Mouse (Mus musculus): ENCODE measurements around the gene Nccrp1. TPM values are rescaled to one million over a fixed set of nuclear protein-coding genes. Genes with fewer than 3 reads are reported as not detected.

The Nccrp1 gene
- polyA plus RNA-seq, 1 experiment: 0.10 TPM

GRCm38 (mm10) chr7:28572689-28573088, 25.6 kb upstream of the Nccrp1 start:
- Histone ChIP-seq H3K4me1 (ENCODE audit: control insufficient read depth, insufficient read depth, low read length) (peaks cover 5% of the 10 kb centered on the region; the same call in 1 of the 2 replicates), H3K27ac (ENCODE audit: insufficient read depth, low read length) (no peak overlapping the region), H3K4me3 (ENCODE audit: insufficient read depth, low read length) (no peak overlapping the region)
- no peak for TF ChIP-seq CTCF (IDR thresholded peaks at IDR 0.05; ENCODE audit: extremely low read depth, insufficient read depth, low read length)
- no peak for TF ChIP-seq POLR2A (IDR thresholded peaks at IDR 0.05; ENCODE audit: extremely low read depth, insufficient read depth, low read length)

- TF ChIP-seq CTCF (IDR thresholded peaks at IDR 0.05; ENCODE audit: extremely low read depth, insufficient read depth, low read length) (no peak), POLR2A (IDR thresholded peaks at IDR 0.05; ENCODE audit: extremely low read depth, insufficient read depth, low read length) (no peak)
- Histone ChIP-seq H3K4me1 (ENCODE audit: control insufficient read depth, insufficient read depth, low read length) (peaks cover 2% of the 10 kb centered on the region; the same call in 1 of the 2 replicates), H3K4me3 (ENCODE audit: insufficient read depth, low read length) (no peak overlapping the region), H3K27ac (ENCODE audit: insufficient read depth, low read length) (no peak overlapping the region)
These were observed 24.1 kb upstream of the Nccrp1 start for GRCm38 (mm10) chr7:28570982-28571682.

GRCm38 (mm10) chr7:28570291-28570981, 23.4 kb upstream of the Nccrp1 start:
- Histone ChIP-seq H3K27ac (ENCODE audit: insufficient read depth, low read length) (no peak overlapping the region), H3K4me1 (ENCODE audit: control insufficient read depth, insufficient read depth, low read length) (peaks cover 2% of the 10 kb centered on the region; the same call in 1 of the 2 replicates), H3K4me3 (ENCODE audit: insufficient read depth, low read length) (no peak overlapping the region)
- TF ChIP-seq POLR2A (IDR thresholded peaks at IDR 0.05; ENCODE audit: extremely low read depth, insufficient read depth, low read length) (no peak), CTCF (IDR thresholded peaks at IDR 0.05; ENCODE audit: extremely low read depth, insufficient read depth, low read length) (no peak)

GRCm38 (mm10) chr7:28568253-28568652, 21.2 kb upstream of the Nccrp1 start:
- H3K4me3 ChIP-seq (ENCODE audit: insufficient read depth, low read length): no peak overlapping the region
- peaks cover 2% of the 10 kb centered on the region; the same call in 1 of the 2 replicates for H3K4me1 ChIP-seq (ENCODE audit: control insufficient read depth, insufficient read depth, low read length)
- TF ChIP-seq POLR2A (IDR thresholded peaks at IDR 0.05; ENCODE audit: extremely low read depth, insufficient read depth, low read length) (no peak), CTCF (IDR thresholded peaks at IDR 0.05; ENCODE audit: extremely low read depth, insufficient read depth, low read length) (peak; percentile 70)
- H3K27ac ChIP-seq (ENCODE audit: insufficient read depth, low read length): no peak overlapping the region

GRCm38 (mm10) chr7:28567539-28567938, 20.5 kb upstream of the Nccrp1 start:
- no peak for TF ChIP-seq POLR2A (IDR thresholded peaks at IDR 0.05; ENCODE audit: extremely low read depth, insufficient read depth, low read length)
- TF ChIP-seq CTCF (IDR thresholded peaks at IDR 0.05; ENCODE audit: extremely low read depth, insufficient read depth, low read length): no peak
- no peak overlapping the region for H3K4me3 ChIP-seq (ENCODE audit: insufficient read depth, low read length)
- H3K4me1 ChIP-seq (ENCODE audit: control insufficient read depth, insufficient read depth, low read length): peaks cover 2% of the 10 kb centered on the region; the same call in 1 of the 2 replicates
- no peak overlapping the region for H3K27ac ChIP-seq (ENCODE audit: insufficient read depth, low read length)

- no peak overlapping the region for H3K27ac ChIP-seq (ENCODE audit: insufficient read depth, low read length)
- H3K4me1 ChIP-seq (ENCODE audit: control insufficient read depth, insufficient read depth, low read length): no peaks in the 10 kb centered on the region
- no peak for TF ChIP-seq CTCF (IDR thresholded peaks at IDR 0.05; ENCODE audit: extremely low read depth, insufficient read depth, low read length)
- TF ChIP-seq POLR2A (IDR thresholded peaks at IDR 0.05; ENCODE audit: extremely low read depth, insufficient read depth, low read length): no peak
- H3K4me3 ChIP-seq (ENCODE audit: insufficient read depth, low read length): no peak overlapping the region
These were observed 18.4 kb upstream of the Nccrp1 start for GRCm38 (mm10) chr7:28565407-28565806.

GRCm38 (mm10) chr7:28562951-28563350, 15.9 kb upstream of the Nccrp1 start:
- no peak overlapping the region for H3K4me3 ChIP-seq (ENCODE audit: insufficient read depth, low read length)
- no peaks in the 10 kb centered on the region for H3K4me1 ChIP-seq (ENCODE audit: control insufficient read depth, insufficient read depth, low read length)
- no peak overlapping the region for H3K27ac ChIP-seq (ENCODE audit: insufficient read depth, low read length)
- no peak for TF ChIP-seq CTCF (IDR thresholded peaks at IDR 0.05; ENCODE audit: extremely low read depth, insufficient read depth, low read length)

GRCm38 (mm10) chr7:28562371-28562770, 15.3 kb upstream of the Nccrp1 start:
- TF ChIP-seq POLR2A (IDR thresholded peaks at IDR 0.05; ENCODE audit: extremely low read depth, insufficient read depth, low read length): no peak
- no peak for TF ChIP-seq CTCF (IDR thresholded peaks at IDR 0.05; ENCODE audit: extremely low read depth, insufficient read depth, low read length)
- Histone ChIP-seq H3K27ac (ENCODE audit: insufficient read depth, low read length) (no peak overlapping the region), H3K4me3 (ENCODE audit: insufficient read depth, low read length) (no peak overlapping the region)

GRCm38 (mm10) chr7:28561967-28562366, 14.9 kb upstream of the Nccrp1 start:
- Histone ChIP-seq H3K4me3 (ENCODE audit: insufficient read depth, low read length) (no peak overlapping the region), H3K27ac (ENCODE audit: insufficient read depth, low read length) (no peak overlapping the region), H3K4me1 (ENCODE audit: control insufficient read depth, insufficient read depth, low read length) (no peaks in the 10 kb centered on the region)
- TF ChIP-seq CTCF (IDR thresholded peaks at IDR 0.05; ENCODE audit: extremely low read depth, insufficient read depth, low read length): no peak
- TF ChIP-seq POLR2A (IDR thresholded peaks at IDR 0.05; ENCODE audit: extremely low read depth, insufficient read depth, low read length): no peak

More at GRCm38 (mm10) chr7:28562371-28562770, 15.3 kb upstream of the Nccrp1 start:
- no peaks in the 10 kb centered on the region for H3K4me1 ChIP-seq (ENCODE audit: control insufficient read depth, insufficient read depth, low read length)

- Histone ChIP-seq H3K4me1 (ENCODE audit: control insufficient read depth, insufficient read depth, low read length) (no peaks in the 10 kb centered on the region), H3K4me3 (ENCODE audit: insufficient read depth, low read length) (no peak overlapping the region), H3K27ac (ENCODE audit: insufficient read depth, low read length) (no peak overlapping the region)
- TF ChIP-seq POLR2A (IDR thresholded peaks at IDR 0.05; ENCODE audit: extremely low read depth, insufficient read depth, low read length) (0 out of 2 replicates have a peak, but pooled peaks have one; percentile 17), CTCF (IDR thresholded peaks at IDR 0.05; ENCODE audit: extremely low read depth, insufficient read depth, low read length) (no peak)
These were observed 13.8 kb upstream of the Nccrp1 start for GRCm38 (mm10) chr7:28560856-28561255.

All from cortical plate, adult 2 months (tissue).